Mouse (Mus musculus): ENCODE results near the gene Catsper4.

DNA sequence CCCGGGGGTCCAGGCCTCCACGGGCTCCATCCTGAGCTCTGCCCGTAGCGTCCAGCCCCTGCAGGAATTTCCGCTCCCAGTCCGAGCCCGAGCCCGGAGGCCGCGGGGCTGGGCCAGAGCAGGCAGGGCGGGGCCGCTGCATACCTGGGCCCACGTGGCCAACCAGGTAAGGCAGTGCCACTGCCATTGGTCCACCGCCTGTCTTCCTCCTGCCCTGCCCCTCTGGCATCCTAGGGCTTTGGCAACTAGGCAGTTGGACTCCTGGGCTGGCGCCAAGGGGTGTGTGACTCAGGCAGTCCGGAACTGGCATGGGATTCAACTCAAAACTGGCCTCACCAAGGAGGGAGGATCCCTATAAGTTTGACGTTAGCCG lies 11.1 kb upstream of the Catsper4 start, which contains the start of gene Cnksr1:
- no peak for TF ChIP-seq CTCF (conservative IDR thresholded peaks at IDR 0.05; ENCODE audit: low read length)
- TF ChIP-seq NANOG (IDR thresholded peaks at IDR 0.05; ENCODE audit: borderline replicate concordance, low read length): no peak
- no peak for TF ChIP-seq POU5F1 (IDR thresholded peaks at IDR 0.05; ENCODE audit: borderline replicate concordance, low read length)

Data from E14TG2a.4 (cell line).